Mouse (Mus musculus): ENCODE measurements around the gene Sf3b2.

The Sf3b2 gene

DNA sequence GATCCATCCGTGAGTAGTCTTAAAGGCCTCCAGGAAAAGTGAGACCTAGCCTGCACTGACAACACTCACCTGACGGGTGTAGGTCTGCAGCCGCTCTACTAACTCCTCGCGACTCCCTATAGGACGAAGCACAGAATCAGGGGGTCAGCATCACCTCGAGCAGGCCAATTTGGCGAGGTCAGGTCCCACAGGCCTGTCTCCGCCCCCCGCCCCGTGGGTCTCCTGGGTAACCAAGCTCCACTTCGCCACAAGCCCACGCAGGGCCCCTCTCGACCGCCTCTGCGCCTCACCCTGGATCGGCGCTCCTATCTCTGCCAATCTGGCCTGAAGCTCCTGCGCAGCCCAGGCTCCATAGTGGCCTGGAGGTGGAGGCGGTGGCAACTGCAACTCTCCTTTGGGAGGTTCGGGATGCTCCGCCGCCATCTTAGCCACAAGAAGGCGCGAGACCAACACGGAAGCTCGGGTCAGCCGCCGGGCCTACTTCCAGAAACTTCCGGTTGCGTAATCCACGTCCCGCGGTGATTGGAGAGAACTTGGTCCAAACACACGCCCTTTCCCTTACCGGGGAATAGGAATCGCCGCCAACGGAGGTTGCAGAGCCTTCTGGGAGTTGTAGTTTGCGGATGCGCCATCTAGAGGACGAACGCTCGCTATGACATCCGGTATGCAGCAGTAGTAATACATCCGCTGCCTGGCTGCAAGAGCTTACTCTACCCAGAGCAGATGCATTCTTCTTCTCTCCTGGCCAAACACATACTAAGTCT lies at the start of gene Sf3b2:
TSS of gene Sf3b2 (minus strand) at position 484 of the 764 bp plus-strand sequence.
- peak; percentile 100 for DNase-seq (ENCODE audit: low spot score)

GRCm38 (mm10) chr19:5341360-5341759 lies 46.1 kb upstream of the Sf3b2 start:
- no peak for DNase-seq (ENCODE audit: low spot score)

DNA sequence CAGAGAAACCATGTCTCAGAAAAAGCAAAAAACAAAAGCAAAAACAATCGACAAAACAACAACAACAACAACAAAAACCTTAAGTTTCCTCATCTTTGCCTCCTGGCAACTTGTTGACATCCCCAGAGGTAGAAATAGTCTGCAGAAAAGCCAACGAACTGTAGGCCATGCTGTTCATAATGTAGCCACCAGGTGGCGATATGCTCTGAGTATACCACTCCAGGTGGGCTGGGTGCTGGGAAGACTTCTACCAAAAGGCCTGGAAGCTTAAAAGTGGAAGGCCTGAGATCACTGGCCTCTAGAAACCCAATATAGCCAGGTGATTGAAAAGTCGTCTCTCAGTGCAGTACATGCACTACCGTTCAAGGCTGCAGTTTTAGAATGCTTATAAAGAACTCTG lies 42.7 kb upstream of the Sf3b2 start:
- DNase-seq (ENCODE audit: low spot score), result peak; percentile 88

DNA sequence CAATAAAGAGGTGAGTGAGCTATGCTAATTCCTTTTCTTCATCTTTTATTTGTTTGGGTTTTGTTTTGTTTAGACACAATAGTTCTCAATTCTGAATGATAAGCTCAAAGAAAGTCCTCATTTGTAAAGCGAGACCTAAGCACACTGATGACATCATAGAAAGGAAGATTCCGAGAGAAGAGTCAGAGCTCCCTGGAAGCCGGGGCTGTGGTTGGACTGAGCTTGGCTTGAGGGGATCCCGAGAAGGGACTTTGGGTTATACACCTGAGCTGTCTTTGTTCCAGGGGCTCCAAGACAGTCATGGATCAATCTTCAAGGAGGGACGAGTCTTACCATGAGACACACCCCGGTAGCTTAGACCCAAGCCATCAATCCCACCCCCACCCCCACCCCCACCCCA lies 40.2 kb upstream of the Sf3b2 start, which contains the start of gene Catsper1:
TSS of gene Catsper1 (plus strand) at position 301 of the 400 bp plus-strand sequence.
- DNase-seq (ENCODE audit: low spot score), result no peak

GRCm38 (mm10) chr19:5334741-5335140 lies 39.5 kb upstream of the Sf3b2 start:
- no peak for DNase-seq (ENCODE audit: low spot score)

- DNase-seq (ENCODE audit: low spot score), result no peak
These were observed 32.7 kb upstream of the Sf3b2 start for GRCm38 (mm10) chr19:5327970-5328369.

DNA sequence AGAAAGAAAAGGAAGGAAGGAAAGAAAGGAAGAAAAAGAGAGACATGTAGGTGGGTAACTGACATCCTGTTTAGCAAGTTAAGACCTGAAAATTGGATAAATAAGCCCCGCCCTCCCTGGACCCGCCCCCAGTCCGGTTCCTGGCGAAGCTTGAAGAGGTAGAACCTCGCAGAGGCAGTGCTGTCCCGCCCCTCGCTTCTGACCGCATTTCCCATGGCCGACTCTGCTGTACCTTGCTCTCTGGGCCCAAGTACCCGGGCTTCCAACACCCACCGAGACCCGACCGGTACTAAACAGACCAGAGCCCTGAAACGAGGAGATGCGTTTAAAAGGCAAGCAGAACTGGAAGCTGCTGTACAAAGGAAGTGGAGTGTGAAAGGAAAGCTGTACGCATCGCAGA lies 28.5 kb upstream of the Sf3b2 start:
- DNase-seq (ENCODE audit: low spot score), result no peak

- DNase-seq (ENCODE audit: low spot score), result no peak
These were observed 17.9 kb upstream of the Sf3b2 start for GRCm38 (mm10) chr19:5313189-5313588.

- no peak for DNase-seq (ENCODE audit: low spot score)
These were observed 13.8 kb upstream of the Sf3b2 start for GRCm38 (mm10) chr19:5309025-5309424.

GRCm38 (mm10) chr19:5306968-5307734 lies 11.9 kb upstream of the Sf3b2 start:
- peak; percentile 39 for DNase-seq (ENCODE audit: low spot score)

- peak; percentile 27 for DNase-seq (ENCODE audit: low spot score)
These were observed 11.0 kb upstream of the Sf3b2 start for GRCm38 (mm10) chr19:5306279-5306678.

DNA sequence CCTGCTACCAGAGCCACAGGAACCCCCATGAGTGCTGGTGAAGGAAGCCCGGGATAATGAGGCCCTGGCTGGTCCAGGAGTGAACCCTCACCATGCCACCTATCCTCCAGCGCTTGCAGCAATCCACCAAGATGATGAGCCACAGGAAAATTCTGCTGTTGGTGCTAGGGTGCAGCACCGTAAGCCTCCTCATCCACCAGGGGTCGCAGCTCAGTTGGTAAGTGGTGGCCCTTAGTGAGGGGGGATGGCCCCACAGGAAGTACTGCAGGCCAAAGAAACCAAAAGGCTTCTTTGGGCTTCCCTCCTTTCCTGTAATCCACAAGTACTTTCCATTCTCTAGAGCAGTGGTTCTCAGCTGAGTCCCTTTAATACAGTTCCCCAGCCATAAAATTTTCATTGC lies 7.2 kb upstream of the Sf3b2 start:
- peak; percentile 81 for DNase-seq (ENCODE audit: low spot score)

DNA sequence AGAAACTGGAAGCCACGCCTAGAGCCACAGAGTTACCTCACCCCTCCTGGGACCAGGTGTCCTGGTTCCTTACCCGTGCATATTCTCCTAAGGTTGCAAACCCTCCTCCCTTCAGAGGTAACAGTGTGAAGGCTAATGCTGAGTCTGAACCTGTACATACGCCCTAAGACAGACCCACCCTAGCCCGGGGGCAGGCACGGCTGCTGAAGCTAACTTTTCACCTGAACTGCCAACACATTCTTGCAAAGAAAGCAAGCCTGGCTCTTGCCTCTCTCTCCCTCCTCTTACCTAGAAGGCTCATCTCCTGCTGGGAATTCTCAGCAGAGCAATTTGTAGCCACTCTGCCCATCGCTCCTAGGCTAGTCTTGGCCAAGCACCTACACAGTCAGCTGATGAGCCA lies 5.3 kb upstream of the Sf3b2 start:
- DNase-seq (ENCODE audit: low spot score), result no peak

DNA sequence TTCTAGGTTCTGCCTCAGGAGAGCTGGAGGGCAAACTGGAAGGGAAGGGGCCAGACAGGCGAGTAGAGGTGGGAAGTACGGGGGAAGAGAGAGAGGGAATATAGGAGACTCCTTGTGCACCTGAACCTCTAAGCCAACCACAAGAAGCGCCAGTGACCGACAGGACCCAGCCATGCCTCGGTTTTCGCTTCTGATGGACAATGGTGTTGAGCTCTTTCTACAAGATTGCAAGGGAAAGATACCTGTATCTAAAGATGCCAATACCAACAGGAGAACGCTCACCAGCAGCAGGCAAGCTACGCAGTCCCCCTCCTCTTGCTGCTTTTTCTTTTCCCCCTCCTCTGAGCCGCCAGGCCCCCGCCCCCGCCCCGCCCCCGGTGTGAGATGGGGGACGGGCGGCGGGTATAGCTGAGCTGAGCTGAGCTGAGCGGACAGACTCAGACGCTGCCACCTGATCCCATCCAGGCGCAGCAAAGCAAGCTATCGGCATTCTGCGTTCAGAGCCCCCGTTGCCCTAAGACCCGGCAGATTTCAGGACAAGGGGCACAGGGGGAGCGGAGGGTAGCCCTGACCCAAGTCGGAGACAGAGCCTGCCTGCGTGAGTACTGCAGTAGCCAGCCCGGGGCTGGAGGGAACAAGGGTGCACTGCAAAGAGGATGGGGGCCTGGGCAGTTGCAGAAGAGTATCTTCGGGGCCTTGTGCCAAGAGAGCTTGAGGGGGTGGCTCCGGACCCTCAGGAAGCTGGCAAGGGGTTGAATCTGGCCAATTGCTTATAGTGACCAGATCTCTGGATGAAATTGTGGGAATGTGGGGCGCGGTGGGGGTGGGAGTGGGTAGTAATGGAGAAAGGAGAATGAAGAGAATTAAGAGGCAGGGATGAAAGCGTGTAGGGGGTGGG lies 2.9 kb upstream of the Sf3b2 start, which contains the start of gene Gal3st3:
TSS of gene Gal3st3 (plus strand) at position 429 of the 898 bp plus-strand sequence.
- DNase-seq (ENCODE audit: low spot score), result peak; percentile 66

GRCm38 (mm10) chr19:5296630-5297029 lies 1.4 kb upstream of the Sf3b2 start:
- no peak for DNase-seq (ENCODE audit: low spot score)

- no peak for DNase-seq (ENCODE audit: low spot score)
These were observed 451 bp upstream of the Sf3b2 start for GRCm38 (mm10) chr19:5295736-5296075.

DNA sequence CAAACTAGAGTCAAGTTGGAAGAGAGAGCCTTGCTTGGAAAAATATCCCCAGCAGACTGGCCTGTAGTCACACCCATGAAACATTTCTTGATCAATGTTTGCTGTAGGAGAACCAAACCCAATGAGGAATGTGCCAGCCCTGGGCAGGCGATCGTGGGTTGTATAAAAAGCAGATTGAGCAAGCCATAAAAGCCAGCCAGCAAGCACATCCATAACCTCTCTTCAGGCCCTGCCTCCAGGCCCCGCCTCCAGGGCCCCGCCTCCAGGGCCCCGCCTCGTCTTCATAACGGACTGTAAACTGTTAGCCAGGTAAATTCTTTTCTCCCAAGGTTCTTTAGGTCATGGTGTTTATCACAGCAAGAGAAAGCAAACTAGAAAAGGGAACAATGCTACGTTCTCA lies 16.9 kb downstream of the Sf3b2 start:
- no peak for DNase-seq (ENCODE audit: low spot score)

GRCm38 (mm10) chr19:5277140-5277539 lies 18.1 kb downstream of the Sf3b2 start:
- DNase-seq (ENCODE audit: low spot score), result peak; percentile 28

DNA sequence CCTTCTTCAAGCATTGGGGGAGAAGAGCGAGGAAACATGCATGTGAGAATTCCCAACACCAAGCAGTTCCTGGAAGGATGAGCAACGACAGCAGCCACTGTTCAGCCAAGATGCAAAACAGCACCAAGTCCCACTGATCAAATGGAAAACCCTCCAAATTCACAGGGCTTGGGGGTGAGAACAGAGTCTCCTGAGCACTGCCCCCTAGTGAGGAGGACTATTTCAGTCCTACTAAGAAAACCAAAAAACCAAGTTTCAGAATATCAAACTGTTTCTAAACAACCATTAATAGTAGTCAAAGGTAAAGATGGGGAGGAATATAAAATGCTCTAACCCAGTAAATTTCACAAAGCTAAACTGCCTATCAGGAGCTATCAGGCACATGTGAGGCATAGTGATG lies 18.7 kb downstream of the Sf3b2 start:
- DNase-seq (ENCODE audit: low spot score), result no peak

- DNase-seq (ENCODE audit: low spot score), result no peak
These were observed 19.5 kb downstream of the Sf3b2 start for GRCm38 (mm10) chr19:5275736-5276135.

- no peak for DNase-seq (ENCODE audit: low spot score)
These were observed 20.6 kb downstream of the Sf3b2 start for GRCm38 (mm10) chr19:5274641-5275040.

DNA sequence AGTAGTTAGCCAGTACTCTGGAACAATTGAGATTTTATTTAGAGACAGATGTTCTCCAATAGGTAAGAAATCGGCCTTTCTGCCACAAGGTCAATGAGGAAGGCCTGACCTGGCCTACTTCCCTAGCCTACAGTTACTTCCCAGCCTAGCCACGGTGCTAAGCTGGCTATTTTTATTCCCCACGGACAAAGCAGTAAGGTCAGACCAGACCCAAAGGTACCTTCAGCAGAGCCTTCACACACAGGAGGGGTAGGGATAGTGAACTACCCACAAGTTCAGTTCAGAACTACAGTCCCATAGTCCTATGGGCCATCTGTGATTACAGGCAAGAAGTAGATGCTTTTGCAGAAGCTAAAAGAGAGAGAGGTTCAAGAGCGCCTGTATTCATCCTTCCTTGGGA lies 21.3 kb downstream of the Sf3b2 start:
- DNase-seq (ENCODE audit: low spot score), result no peak
